Mouse (Mus musculus) urinary bladder, postnatal 4 days (tissue): ENCODE measurements around the gene Klhdc10.

Source experiments
- DNase-seq, 2 experiments: peaks; one replicate each; pipeline ENCODE4 v3.0.0; 2021 to 2022; ENCODE audit warnings: low spot score in 2 of 2

Klhdc10 gene

GRCm38 (mm10) chr6:30468684-30469083, 67.0 kb downstream of the Klhdc10 start:
- no peak for DNase-seq

- no peak for DNase-seq
Measured at GRCm38 (mm10) chr6:30469370-30469769, 67.7 kb downstream of the Klhdc10 start.

- DNase-seq, result no peak
Measured at GRCm38 (mm10) chr6:30471706-30472105, 70.0 kb downstream of the Klhdc10 start.

DNA sequence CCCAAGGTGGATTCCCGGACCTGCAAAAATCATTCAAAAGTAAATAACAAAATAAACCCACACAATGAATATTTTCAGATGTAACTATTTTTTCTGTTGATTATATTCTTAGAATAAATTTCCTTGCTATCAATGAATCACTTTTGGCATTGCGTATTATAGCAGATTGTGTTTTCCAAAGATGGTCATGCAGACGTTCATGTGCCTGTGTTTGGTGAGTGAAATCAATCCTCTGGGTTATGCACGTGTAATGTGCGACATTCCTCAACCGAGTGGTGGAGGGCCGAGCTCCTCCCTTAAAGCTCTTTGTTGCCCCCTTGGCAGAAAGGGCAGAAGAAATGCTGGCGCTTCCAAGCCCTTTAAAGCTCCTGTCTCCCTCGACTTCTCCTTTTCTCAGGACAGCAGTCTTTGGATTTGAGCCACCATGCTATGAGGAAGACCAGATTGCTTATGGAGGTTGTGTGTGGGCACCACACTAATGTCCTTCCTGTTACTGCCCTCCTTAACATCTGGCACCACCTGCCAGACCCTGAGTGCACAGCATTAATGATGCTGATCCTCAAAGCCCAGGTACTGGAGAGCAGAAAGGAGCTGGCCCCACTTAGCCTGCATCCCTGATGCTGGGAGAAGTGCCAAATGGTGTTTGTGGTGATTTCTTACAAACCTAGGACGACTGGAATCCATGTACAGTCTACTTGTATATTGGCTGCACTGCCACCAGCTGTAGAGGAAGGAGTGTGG, 74.5 kb downstream of the Klhdc10 start:
- no peak for DNase-seq

DNA sequence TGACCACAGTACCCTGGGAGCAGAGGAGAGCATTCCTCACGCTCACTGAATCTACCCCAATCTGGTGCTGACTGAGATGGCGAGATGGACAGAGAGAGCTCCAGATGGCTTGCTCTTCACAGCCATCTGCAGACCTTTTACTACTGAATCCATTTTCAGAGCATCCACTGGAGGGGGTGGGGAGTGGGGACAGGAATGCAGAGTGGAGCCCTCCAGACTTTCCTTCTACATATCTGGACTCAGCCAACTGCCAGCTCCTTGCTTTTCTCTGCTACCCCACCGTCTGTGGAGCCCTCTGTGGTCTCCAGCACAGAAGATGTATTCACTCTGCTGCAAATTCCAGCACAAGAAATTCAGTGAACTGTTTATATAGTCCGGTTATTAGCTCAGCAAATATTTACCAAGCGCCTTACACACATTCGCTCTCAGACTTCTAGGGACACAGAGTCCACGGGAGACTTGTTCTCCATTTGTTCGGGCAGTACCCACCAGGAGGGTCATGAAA, 75.6 kb downstream of the Klhdc10 start:
- DNase-seq, result no peak

DNA sequence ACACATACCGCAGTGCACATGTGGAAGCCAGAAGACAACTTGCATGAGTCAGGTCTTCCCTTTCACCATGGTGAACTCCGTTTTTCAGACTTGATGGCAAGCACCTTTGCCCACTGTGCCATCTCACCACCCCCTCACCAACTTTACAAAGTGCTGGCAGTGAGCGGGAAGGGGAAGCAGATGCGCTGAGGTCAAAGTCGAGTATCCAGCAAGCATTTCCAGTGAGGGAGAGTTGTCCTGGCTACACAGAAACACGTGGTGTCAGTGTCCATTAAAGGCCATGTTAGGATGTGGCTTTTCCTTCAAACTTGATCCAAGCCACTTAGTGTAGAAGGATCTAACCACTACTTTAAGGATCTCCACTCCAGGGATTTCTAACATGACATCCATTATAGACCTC, 76.1 kb downstream of the Klhdc10 start:
- DNase-seq, result no peak

GRCm38 (mm10) chr6:30479418-30479817, 77.8 kb downstream of the Klhdc10 start:
- DNase-seq, result no peak

- no peak for DNase-seq
Measured at GRCm38 (mm10) chr6:30482908-30483307, 81.2 kb downstream of the Klhdc10 start.

GRCm38 (mm10) chr6:30486504-30486903, 84.8 kb downstream of the Klhdc10 start:
- no peak for DNase-seq

GRCm38 (mm10) chr6:30499049-30499448, 97.4 kb downstream of the Klhdc10 start:
- DNase-seq, result no peak
